Mouse (Mus musculus): ENCODE data around the gene Hps4.

DNA sequence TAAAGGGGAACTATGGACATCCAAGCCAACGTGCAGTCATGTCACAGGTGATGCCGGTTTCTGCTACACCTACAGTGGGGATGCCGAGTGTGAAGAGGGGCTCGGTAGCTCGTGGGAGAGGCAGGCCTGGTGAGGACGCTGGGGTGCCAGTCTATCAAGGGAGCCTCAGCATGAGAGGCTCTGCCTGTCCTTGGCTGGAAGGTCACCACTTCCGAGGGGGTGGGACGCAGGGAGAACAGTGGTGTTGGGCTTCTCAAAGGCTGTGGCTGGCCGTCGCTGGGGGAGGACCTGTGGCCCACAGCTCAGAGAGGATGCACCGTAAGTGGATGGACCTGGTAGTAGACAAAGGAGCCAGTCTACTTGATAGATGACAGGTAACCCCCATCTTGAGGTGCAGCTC lies 38.3 kb downstream of the Hps4 start:
- TF ChIP-seq CTCF (IDR thresholded peaks at IDR 0.05; ENCODE audit: extremely low read depth, insufficient read depth, insufficient read length, insufficient replicate concordance), result no peak
- no peak for TF ChIP-seq POLR2A (IDR thresholded peaks at IDR 0.05; ENCODE audit: low read depth, low read length)

Data from spleen, adult 2 months (tissue).